ENCODE assay signal across 8 mouse cellular contexts in the genomic region with DNA sequence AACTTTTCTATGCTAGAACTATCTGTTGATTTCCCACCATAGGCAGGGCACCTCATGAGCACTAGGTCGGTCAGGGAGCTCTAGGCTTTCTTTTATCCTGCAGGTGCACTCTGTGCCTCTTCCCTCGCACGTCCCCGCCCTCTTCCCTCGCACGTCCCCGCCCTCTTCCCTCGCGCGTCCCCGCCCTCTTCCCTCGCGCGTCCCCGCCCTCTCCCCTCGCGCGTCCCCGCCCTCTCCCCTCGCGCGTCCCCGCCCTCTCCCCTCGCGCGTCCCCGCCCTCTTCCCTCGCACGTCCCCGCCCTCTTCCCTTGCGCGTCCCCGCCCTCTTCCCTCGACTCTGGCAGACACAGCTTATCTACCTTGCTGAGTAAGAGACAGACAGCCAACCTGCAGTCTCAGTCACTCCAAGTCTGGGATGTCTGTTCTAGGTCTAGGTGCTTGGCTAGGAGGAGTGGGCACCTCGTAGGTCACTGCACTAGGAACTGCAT. TPM values are rescaled to one million over a fixed set of nuclear protein-coding genes. Genes with fewer than 3 reads are reported as not detected.
A peak's percentile ranks its signal among the peaks of the same experiment; 100 is the strongest.
DNase-seq lines count a peak whose midpoint lies in the region; ATAC-seq lines count a peak whose summit lies in the region.

No protein-coding gene starts in this region.

- peak overlapping the region; percentile 45; the same call in 1 of the 2 replicates for H3K27ac ChIP-seq in heart, embryonic 10.5 days
- no peak overlapping the region for H3K27ac ChIP-seq in kidney, embryonic 14.5 days (ENCODE audit: low read depth, low read length)

- H3K9ac ChIP-seq in kidney, embryonic 14.5 days (ENCODE audit: low read depth, low read length), result peak overlapping the region; percentile 23; the same call in 1 of the 2 replicates

- H3K4me3 ChIP-seq in heart, embryonic 10.5 days, result peak overlapping the region; percentile 47
- H3K4me3 ChIP-seq in kidney, embryonic 14.5 days (ENCODE audit: low read length), result peak overlapping the region; percentile 20

- peak; percentile 86 for ATAC-seq in kidney, embryonic 14.5 days (ENCODE audit: low FRiP score, low TSS enrichment)
- ATAC-seq in cerebellum, adult (ENCODE audit: insufficient number of reproducible peaks, low FRiP score, low TSS enrichment), result no peak

- under 1% methylated on average over 29 of the region's 35 CpGs for WGBS in heart, embryonic 10.5 days
- 1% methylated on average over 17 of the region's 35 CpGs for WGBS in kidney, embryonic 14.5 days

- peaks cover 62% of the 10 kb centered on the region for H3K36me3 ChIP-seq in heart, embryonic 10.5 days
- H3K36me3 ChIP-seq in kidney, embryonic 14.5 days (ENCODE audit: control insufficient read depth, insufficient read depth, low read length), result peaks cover 4% of the 10 kb centered on the region; the same call in 1 of the 2 replicates

- H3K4me2 ChIP-seq in kidney, embryonic 14.5 days (replicated peaks; ENCODE audit: low read depth, low read length), result peak overlapping the region; percentile 34

- peak; percentile 31 for DNase-seq in gastrocnemius, adult 18-20 months (ENCODE audit: low spot score)
- no peak for DNase-seq in gastrocnemius, adult 8-10 months (ENCODE audit: low spot score in 2 of 2)
- peak; percentile 75 for DNase-seq in embryo, embryonic 11 days
- peak; percentile 89 for DNase-seq in heart, embryonic 10.5 days (ENCODE audit: low spot score)
- peak; percentile 68 for DNase-seq in lung, postnatal 14 days
- peak; percentile 34 for DNase-seq in skeletal muscle tissue, adult 2 months (ENCODE audit: low read depth, low spot score)

- H3K27me3 ChIP-seq in heart, embryonic 10.5 days (ENCODE audit: insufficient read depth, poor library complexity, severe bottlenecking), result no peaks in the 10 kb centered on the region
- no peaks in the 10 kb centered on the region for H3K27me3 ChIP-seq in kidney, embryonic 14.5 days (ENCODE audit: control insufficient read depth, insufficient read depth, low read length)

- H3K4me1 ChIP-seq in heart, embryonic 10.5 days, result peaks cover 19% of the 10 kb centered on the region
- peaks cover 5% of the 10 kb centered on the region; the same call in 1 of the 2 replicates for H3K4me1 ChIP-seq in kidney, embryonic 14.5 days (ENCODE audit: control insufficient read depth, insufficient read depth, low read length)

- no peaks in the 10 kb centered on the region for H3K9me3 ChIP-seq in heart, embryonic 10.5 days
- H3K9me3 ChIP-seq in kidney, embryonic 14.5 days (ENCODE audit: control insufficient read depth, low read length), result no peaks in the 10 kb centered on the region

RNA-seq across cellular contexts. Expression of a gene that starts 35.8 kb away (rescaled TPM):
- total RNA-seq in gastrocnemius, adult 18-20 months (2021), result 1 to 10 TPM; 5.7 to 6.6 TPM
- total RNA-seq in gastrocnemius, adult 8-10 months (2022), result 1 to 10 TPM; 4.5 to 7.0 (median 5.8) TPM
- polyA plus RNA-seq in heart, embryonic 10.5 days (2016; fragmentation: Nextera tagmentation; extraction: Ambion mirVana), result 7.5 and 9.5 TPM in 2 replicates
- polyA plus RNA-seq in kidney, embryonic 14.5 days (2014; fragmentation: Nextera tagmentation; extraction: Ambion mirVana), result 7.4 and 9.5 TPM in 2 replicates

Comparison
In these comparisons a context has a peak if more than half of its experiments do, and no peak if none do; other contexts are left out.
1. DNase-seq: peak in gastrocnemius, adult 18-20 months (single experiment), embryo, embryonic 11 days (single experiment), heart, embryonic 10.5 days (single experiment), lung, postnatal 14 days (single experiment) and skeletal muscle tissue, adult 2 months (single experiment); none in gastrocnemius, adult 8-10 months (0 of 2).